Mouse (Mus musculus) thymus, postnatal 10 days (tissue): ENCODE results near the gene Lrwd1.
"Not testable (repeated sequence)": the region's sequence is repeated elsewhere in the genome, so short reads cannot be mapped to it uniquely, and the experiment has no call there.

Experiments
- DNase-seq, 2 experiments: peaks; one replicate each; pipeline ENCODE4 v3.0.0; 2021; ENCODE audit warnings: low spot score in 2 of 2

Gene Lrwd1

GRCm38 (mm10) chr5:136147704-136148103 is 11.8 kb upstream of the Lrwd1 start:
- no peak for DNase-seq

DNA sequence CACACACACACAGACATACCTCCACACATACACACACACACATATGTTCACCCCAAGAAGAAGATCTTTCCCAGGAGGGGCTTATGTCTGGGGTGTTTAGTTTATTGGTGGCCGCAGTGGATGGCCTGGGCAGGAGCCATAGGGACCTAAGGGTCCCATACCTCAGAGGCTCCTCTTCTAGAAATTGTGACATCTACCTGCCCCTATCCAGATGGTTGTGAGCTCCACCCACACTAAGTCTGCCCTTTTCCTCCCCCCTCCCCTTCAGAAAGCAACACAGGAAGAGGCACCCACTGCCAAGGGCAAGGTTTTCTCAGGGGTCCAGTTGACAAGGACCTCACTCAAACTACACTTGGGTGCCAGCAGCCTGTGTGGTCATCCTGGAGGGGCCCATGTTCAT is 11.1 kb upstream of the Lrwd1 start:
- DNase-seq, result peak; percentile 75 to 79

GRCm38 (mm10) chr5:136144606-136145430 is 8.9 kb upstream of the Lrwd1 start:
- DNase-seq, result no peak

- no peak for DNase-seq
These were observed 7.4 kb upstream of the Lrwd1 start for GRCm38 (mm10) chr5:136143161-136143755.

- DNase-seq, result no peak
These were observed 6.9 kb upstream of the Lrwd1 start for GRCm38 (mm10) chr5:136142746-136143145.

- no peak for DNase-seq
These were observed 4.2 kb upstream of the Lrwd1 start for GRCm38 (mm10) chr5:136140057-136140482.

- no peak for DNase-seq
These were observed 3.5 kb upstream of the Lrwd1 start for GRCm38 (mm10) chr5:136139393-136139792.

GRCm38 (mm10) chr5:136137658-136138274 is 1.9 kb upstream of the Lrwd1 start:
- DNase-seq, result peak; percentile 55 to 71

GRCm38 (mm10) chr5:136136292-136136990 is 567 bp upstream of the Lrwd1 start:
- DNase-seq, result no peak

DNA sequence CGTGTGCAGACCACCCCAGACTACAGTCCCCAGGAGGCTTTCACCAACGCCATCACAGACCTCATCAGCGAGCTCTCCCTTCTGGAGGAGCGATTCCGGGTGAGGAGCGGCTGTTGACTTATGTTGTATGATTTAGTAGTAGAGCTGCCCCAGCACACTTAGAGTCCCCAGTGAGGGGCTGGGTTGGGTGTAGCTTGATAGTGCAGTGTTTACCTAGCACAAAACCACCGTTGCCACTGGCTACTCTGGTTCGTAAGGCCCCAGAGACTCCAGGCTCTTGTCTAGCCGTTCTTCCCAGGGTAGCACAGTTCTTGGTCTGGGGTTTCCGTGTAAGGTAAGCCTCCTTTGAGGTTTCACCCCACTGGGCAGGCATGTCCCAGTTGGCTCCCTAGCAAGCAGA is 13.7 kb downstream of the Lrwd1 start:
- no peak for DNase-seq

DNA sequence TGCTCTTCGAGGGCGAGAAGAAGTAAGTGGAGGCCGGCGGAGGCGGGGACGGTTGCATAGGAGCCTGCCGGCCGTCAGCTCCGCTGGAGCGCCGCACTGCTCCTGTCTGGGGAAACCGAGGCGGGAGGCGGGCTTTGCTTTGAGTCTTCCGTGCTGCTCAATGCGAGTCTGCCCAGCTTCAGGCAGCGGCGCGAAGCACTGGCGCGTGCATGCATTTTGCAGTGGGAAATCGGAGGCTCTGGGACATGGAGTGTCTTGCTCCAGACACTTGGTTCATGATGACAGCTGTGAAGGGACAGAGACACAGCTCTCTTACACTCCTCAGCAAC is 19.1 kb downstream of the Lrwd1 start:
- DNase-seq, result no peak

GRCm38 (mm10) chr5:136115891-136116783 is 19.7 kb downstream of the Lrwd1 start, which contains the start of gene Polr2j:
Gene Polr2j (plus strand): TSS chr5:136116631.
- DNase-seq, result peak; percentile 91 to 98

- DNase-seq, result not testable (repeated sequence)
These were observed 22.3 kb downstream of the Lrwd1 start for GRCm38 (mm10) chr5:136113546-136113945.

- no peak for DNase-seq
These were observed 26.8 kb downstream of the Lrwd1 start for GRCm38 (mm10) chr5:136109042-136109441.

DNA sequence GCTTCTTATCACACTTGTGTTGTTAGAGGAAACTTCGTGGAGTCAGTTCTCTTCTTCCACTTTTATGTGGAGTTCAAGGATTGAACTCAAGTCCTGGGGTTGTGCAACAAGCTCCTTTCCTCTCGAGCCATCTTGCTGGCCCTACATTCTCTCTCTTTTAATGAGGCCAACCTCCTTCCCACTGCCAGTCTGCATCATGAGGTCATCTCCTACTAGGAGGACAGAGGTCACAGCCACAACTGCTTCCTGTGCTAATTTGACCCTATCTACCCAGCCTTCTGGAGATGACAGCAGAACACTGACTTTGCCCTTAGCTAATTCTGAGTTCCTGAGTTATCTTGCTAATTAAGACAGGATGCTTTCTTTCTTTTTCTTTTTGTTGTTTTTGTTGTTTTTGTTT is 27.4 kb downstream of the Lrwd1 start:
- no peak for DNase-seq

DNA sequence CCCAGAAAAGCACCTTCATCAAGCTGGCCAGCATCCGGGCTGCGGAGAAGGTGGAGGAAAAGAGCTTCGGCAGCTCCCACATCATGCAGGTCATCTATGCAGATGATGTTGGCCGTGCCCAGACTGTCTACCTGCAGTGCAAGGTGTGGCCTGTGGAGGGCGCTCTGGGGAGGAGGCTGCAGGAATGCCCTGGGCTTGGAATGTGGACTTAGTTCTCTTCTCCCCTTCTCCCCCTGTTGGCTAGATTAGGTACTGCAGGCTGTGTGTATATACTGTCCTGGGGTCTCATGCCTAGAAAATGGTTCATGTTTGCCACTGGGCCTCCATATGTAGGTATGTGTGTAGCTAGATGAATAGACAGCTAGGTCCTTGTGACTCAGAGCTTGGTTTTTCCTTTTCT is 31.4 kb downstream of the Lrwd1 start:
- DNase-seq, result peak in 1 of 2 experiments; percentile 41

GRCm38 (mm10) chr5:136102099-136102820 is 33.6 kb downstream of the Lrwd1 start:
- peak; percentile 60 to 79 for DNase-seq

DNA sequence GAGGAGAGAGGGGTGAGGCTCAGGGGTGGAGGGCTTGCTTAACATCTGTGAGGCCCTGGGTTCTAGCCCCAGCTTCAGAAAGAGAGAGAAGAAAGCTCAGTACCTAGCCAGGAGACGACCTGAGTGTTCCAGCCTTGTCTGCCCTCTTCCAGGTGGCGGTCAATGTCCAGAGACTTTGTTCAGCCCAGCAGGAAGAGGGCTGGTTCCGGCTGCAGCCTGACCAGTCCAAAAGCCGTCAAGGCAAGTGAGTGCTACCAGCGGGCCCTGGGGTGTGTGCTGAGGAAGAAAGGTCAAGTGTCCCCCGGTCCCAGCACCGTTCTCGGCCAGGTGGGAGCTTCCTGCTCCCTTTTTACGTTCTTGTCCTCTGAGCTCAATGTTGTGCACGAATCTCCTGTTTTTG is 37.3 kb downstream of the Lrwd1 start:
- DNase-seq, result no peak

DNA sequence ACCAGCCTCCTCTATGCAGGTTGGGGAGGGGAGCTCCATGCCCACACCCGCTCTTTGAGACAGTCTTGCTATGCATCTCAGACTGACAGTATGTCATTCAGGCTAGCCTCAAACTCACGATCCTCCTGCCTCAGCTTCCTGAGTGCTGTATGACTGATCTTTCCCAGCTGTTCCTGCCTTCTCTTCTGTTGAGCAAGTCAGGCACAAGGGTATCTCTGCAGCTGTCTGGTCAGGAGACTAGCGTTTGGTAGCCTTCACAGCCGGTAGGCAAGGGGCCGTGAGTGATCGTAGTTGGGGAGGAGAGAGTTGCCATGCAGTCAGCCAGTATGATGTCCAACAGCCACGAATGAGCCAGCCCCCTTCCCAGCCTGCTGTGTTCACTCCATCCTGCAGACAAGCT is 40.8 kb downstream of the Lrwd1 start:
- DNase-seq, result no peak

DNA sequence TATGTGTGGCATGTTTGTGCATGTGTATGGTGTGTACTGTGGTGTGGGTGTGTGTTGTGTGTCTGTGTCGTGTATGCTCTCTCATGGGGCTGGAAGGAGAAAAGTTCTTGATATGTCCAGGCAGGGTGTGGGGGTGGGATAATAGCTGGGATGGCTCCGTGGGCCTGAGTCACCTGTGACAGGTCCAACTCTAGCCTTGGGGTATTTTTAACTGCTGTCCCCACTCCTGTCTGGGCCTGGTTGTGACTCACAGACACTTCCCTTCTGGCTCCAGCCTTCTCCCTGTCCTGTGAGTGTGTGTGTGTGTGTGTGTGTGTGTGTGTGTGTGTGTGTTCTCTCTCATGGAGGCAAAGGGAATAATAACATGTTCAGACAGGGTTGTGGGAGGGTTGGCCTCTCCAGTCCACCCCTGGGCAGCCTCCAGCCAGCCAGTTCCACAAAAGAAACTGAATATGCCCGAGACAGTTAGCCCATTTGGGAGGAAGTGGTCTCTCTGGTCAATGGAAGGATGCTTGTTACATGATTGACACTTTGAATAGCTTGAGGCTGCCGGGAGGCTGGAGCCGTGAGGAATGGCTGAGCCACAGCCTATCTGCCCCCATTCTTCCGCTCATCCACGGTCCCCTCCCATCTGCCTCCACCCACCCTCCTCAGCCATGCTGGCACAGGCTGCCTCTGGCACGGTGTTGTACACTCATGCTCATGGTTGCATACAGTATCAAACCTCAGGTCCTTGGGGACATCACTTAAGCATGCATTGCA is 41.4 kb downstream of the Lrwd1 start:
- DNase-seq, result no peak
